Mouse (Mus musculus): ENCODE measurements at regions not wholly inside any gene's neighbourhood (a gene's known extent, or its start where the extent isn't known, plus 50 kb on each side); places are given as distances from the start of the nearest gene placed in this dataset.

DNA sequence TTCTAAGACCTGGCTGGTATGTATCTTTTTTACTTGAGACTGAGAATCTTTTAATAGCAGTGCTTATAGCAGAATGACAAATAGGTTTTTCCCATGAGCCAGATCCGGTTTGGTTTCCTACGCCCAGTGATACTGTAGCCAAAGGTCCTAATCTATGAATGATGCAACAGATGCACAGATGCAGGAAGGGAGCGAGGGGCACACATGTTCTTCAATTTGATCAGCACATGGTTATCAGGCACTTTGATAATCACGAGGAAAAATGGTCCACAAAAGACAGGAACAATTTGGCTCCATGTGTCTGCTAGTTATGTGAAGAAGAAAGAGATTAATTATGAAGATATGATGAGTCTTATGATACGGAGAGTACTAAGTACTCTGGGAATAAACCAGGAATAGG is 160.3 kb downstream of the Tmx1 start:
- no peak for DNase-seq
- Histone ChIP-seq H3K27ac (ENCODE audit: control insufficient read depth, insufficient read depth, low read length) (no peak overlapping the region), H3K27me3 (ENCODE audit: control insufficient read depth, insufficient read depth, low read length) (no peaks in the 10 kb centered on the region), H3K4me3 (ENCODE audit: control insufficient read depth, insufficient read depth, low read length) (no peak overlapping the region), H3K36me3 (ENCODE audit: control insufficient read depth, insufficient read depth, low read length) (no peaks in the 10 kb centered on the region), H3K4me1 (replicated peaks; ENCODE audit: control insufficient read depth, insufficient read depth, low read length) (peaks cover 16% of the 10 kb centered on the region)
- WGBS: 89% methylated on average over 5 of the region's 5 CpGs
- no peak for TF ChIP-seq CTCF (IDR thresholded peaks at IDR 0.05; ENCODE audit: borderline replicate concordance, control insufficient read depth, extremely low read depth, insufficient read depth, low read length, poor library complexity)
- TF ChIP-seq POLR2A (IDR thresholded peaks at IDR 0.05; ENCODE audit: control insufficient read depth, extremely low read depth, insufficient read depth, low read length, poor library complexity): no peak

GRCm38 (mm10) chr12:70614101-70614500 is 161.2 kb downstream of the Tmx1 start:
- 96% methylated on average over 2 of the region's 2 CpGs for WGBS
- H3K4me3 ChIP-seq (ENCODE audit: control insufficient read depth, insufficient read depth, low read length): no peak overlapping the region
- peaks cover 9% of the 10 kb centered on the region for H3K4me1 ChIP-seq (replicated peaks; ENCODE audit: control insufficient read depth, insufficient read depth, low read length)
- no peaks in the 10 kb centered on the region for H3K36me3 ChIP-seq (ENCODE audit: control insufficient read depth, insufficient read depth, low read length)
- no peak for DNase-seq
- no peaks in the 10 kb centered on the region for H3K27me3 ChIP-seq (ENCODE audit: control insufficient read depth, insufficient read depth, low read length)
- no peak overlapping the region for H3K27ac ChIP-seq (ENCODE audit: control insufficient read depth, insufficient read depth, low read length)
- TF ChIP-seq POLR2A (IDR thresholded peaks at IDR 0.05; ENCODE audit: control insufficient read depth, extremely low read depth, insufficient read depth, low read length, poor library complexity) (no peak), CTCF (IDR thresholded peaks at IDR 0.05; ENCODE audit: borderline replicate concordance, control insufficient read depth, extremely low read depth, insufficient read depth, low read length, poor library complexity) (no peak)

DNA sequence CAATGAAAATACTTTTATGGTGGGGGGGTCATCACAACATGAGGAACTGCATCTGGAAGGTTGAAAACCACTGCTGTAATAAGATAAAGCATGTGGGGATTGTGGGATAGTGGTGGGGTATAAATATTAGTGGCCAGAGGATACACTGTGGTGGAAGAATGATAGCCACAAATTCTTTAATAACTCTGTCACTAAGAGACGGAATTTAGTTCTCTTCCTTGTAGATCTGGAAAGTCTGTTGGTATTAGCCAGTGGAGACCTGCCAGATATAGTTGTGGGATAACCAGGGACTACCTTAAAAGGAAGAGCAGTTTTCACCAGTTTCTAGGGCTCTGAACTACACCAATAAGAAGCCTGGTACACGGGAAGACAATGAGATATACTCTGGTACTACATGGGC is 161.8 kb downstream of the Tmx1 start:
- H3K36me3 ChIP-seq (ENCODE audit: control insufficient read depth, insufficient read depth, low read length): no peaks in the 10 kb centered on the region
- 87% methylated on average over 2 of the region's 2 CpGs for WGBS
- no peak overlapping the region for H3K4me3 ChIP-seq (ENCODE audit: control insufficient read depth, insufficient read depth, low read length)
- H3K27me3 ChIP-seq (ENCODE audit: control insufficient read depth, insufficient read depth, low read length): no peaks in the 10 kb centered on the region
- no peak for DNase-seq
- peaks cover 4% of the 10 kb centered on the region; the same call in 1 of the 2 replicates for H3K4me1 ChIP-seq (replicated peaks; ENCODE audit: control insufficient read depth, insufficient read depth, low read length)
- no peak for TF ChIP-seq CTCF (IDR thresholded peaks at IDR 0.05; ENCODE audit: borderline replicate concordance, control insufficient read depth, extremely low read depth, insufficient read depth, low read length, poor library complexity)
- TF ChIP-seq POLR2A (IDR thresholded peaks at IDR 0.05; ENCODE audit: control insufficient read depth, extremely low read depth, insufficient read depth, low read length, poor library complexity): no peak
- no peak overlapping the region for H3K27ac ChIP-seq (ENCODE audit: control insufficient read depth, insufficient read depth, low read length)

GRCm38 (mm10) chr12:70615123-70615522 is 162.2 kb downstream of the Tmx1 start:
- Histone ChIP-seq H3K36me3 (ENCODE audit: control insufficient read depth, insufficient read depth, low read length) (no peaks in the 10 kb centered on the region), H3K4me1 (replicated peaks; ENCODE audit: control insufficient read depth, insufficient read depth, low read length) (peaks cover 4% of the 10 kb centered on the region; the same call in 1 of the 2 replicates), H3K27ac (ENCODE audit: control insufficient read depth, insufficient read depth, low read length) (no peak overlapping the region), H3K4me3 (ENCODE audit: control insufficient read depth, insufficient read depth, low read length) (no peak overlapping the region), H3K27me3 (ENCODE audit: control insufficient read depth, insufficient read depth, low read length) (no peaks in the 10 kb centered on the region)
- DNase-seq: no peak
- no peak for TF ChIP-seq CTCF (IDR thresholded peaks at IDR 0.05; ENCODE audit: borderline replicate concordance, control insufficient read depth, extremely low read depth, insufficient read depth, low read length, poor library complexity)
- no peak for TF ChIP-seq POLR2A (IDR thresholded peaks at IDR 0.05; ENCODE audit: control insufficient read depth, extremely low read depth, insufficient read depth, low read length, poor library complexity)
- 95% methylated on average over 9 of the region's 9 CpGs for WGBS

- no peak overlapping the region for H3K4me3 ChIP-seq (ENCODE audit: control insufficient read depth, insufficient read depth, low read length)
- no peak for DNase-seq
- H3K27me3 ChIP-seq (ENCODE audit: control insufficient read depth, insufficient read depth, low read length): no peaks in the 10 kb centered on the region
- TF ChIP-seq POLR2A (IDR thresholded peaks at IDR 0.05; ENCODE audit: control insufficient read depth, extremely low read depth, insufficient read depth, low read length, poor library complexity) (no peak), CTCF (IDR thresholded peaks at IDR 0.05; ENCODE audit: borderline replicate concordance, control insufficient read depth, extremely low read depth, insufficient read depth, low read length, poor library complexity) (no peak)
- WGBS: 87% methylated on average over 4 of the region's 4 CpGs
- no peak overlapping the region for H3K27ac ChIP-seq (ENCODE audit: control insufficient read depth, insufficient read depth, low read length)
- no peaks in the 10 kb centered on the region for H3K36me3 ChIP-seq (ENCODE audit: control insufficient read depth, insufficient read depth, low read length)
- H3K4me1 ChIP-seq (replicated peaks; ENCODE audit: control insufficient read depth, insufficient read depth, low read length): peaks cover 4% of the 10 kb centered on the region; the same call in 1 of the 2 replicates
These were observed 163.2 kb downstream of the Tmx1 start for GRCm38 (mm10) chr12:70616049-70616448.

GRCm38 (mm10) chr12:70616487-70616886 is 163.6 kb downstream of the Tmx1 start:
- Histone ChIP-seq H3K27me3 (ENCODE audit: control insufficient read depth, insufficient read depth, low read length) (no peaks in the 10 kb centered on the region), H3K27ac (ENCODE audit: control insufficient read depth, insufficient read depth, low read length) (no peak overlapping the region), H3K36me3 (ENCODE audit: control insufficient read depth, insufficient read depth, low read length) (no peaks in the 10 kb centered on the region), H3K4me1 (replicated peaks; ENCODE audit: control insufficient read depth, insufficient read depth, low read length) (peaks cover 4% of the 10 kb centered on the region; the same call in 1 of the 2 replicates), H3K4me3 (ENCODE audit: control insufficient read depth, insufficient read depth, low read length) (no peak overlapping the region)
- TF ChIP-seq CTCF (IDR thresholded peaks at IDR 0.05; ENCODE audit: borderline replicate concordance, control insufficient read depth, extremely low read depth, insufficient read depth, low read length, poor library complexity): no peak
- TF ChIP-seq POLR2A (IDR thresholded peaks at IDR 0.05; ENCODE audit: control insufficient read depth, extremely low read depth, insufficient read depth, low read length, poor library complexity): no peak
- no peak for DNase-seq
- WGBS: 57% methylated on average over 4 of the region's 4 CpGs

- DNase-seq: no peak
- WGBS: 84% methylated on average over 1 of the region's 1 CpGs
- Histone ChIP-seq H3K4me1 (replicated peaks; ENCODE audit: control insufficient read depth, insufficient read depth, low read length) (peaks cover 4% of the 10 kb centered on the region; the same call in 1 of the 2 replicates), H3K36me3 (ENCODE audit: control insufficient read depth, insufficient read depth, low read length) (no peaks in the 10 kb centered on the region), H3K27ac (ENCODE audit: control insufficient read depth, insufficient read depth, low read length) (no peak overlapping the region), H3K4me3 (ENCODE audit: control insufficient read depth, insufficient read depth, low read length) (no peak overlapping the region), H3K27me3 (ENCODE audit: control insufficient read depth, insufficient read depth, low read length) (no peaks in the 10 kb centered on the region)
- TF ChIP-seq POLR2A (IDR thresholded peaks at IDR 0.05; ENCODE audit: control insufficient read depth, extremely low read depth, insufficient read depth, low read length, poor library complexity): no peak
These were observed 164.1 kb downstream of the Tmx1 start for GRCm38 (mm10) chr12:70617024-70617423.

Data from thymus, adult 2 months (tissue).